Mouse (Mus musculus): ENCODE measurements around the gene Xpr1.

- no peak for TF ChIP-seq EP300 (IDR thresholded peaks at IDR 0.05; ENCODE audit: insufficient read depth, low read depth, low read length)
- no peak for TF ChIP-seq POLR2A (IDR thresholded peaks at IDR 0.05; ENCODE audit: insufficient read depth, low read length)
Observed at GRCm38 (mm10) chr1:155348491-155348890, 68.7 kb downstream of the Xpr1 start.

Measured in ES-Bruce4 (cell line).